Mouse (Mus musculus): ENCODE data around the gene Proser2.
A peak's percentile ranks its signal among the peaks of the same experiment; 100 is the strongest.

GRCm38 (mm10) chr2:6167843-6168558 is 38.0 kb upstream of the Proser2 start:
- TF ChIP-seq CTCF (IDR thresholded peaks at IDR 0.05; ENCODE audit: low read depth, low read length) (peak; percentile 46; the same call in 1 of the 2 replicates), GATA1 (IDR thresholded peaks at IDR 0.05; ENCODE audit: borderline replicate concordance, low read length) (no peak), TAL1 (conservative IDR thresholded peaks at IDR 0.05; ENCODE audit: low read depth, low read length) (no peak), POLR2AphosphoS5 (IDR thresholded peaks at IDR 0.05; ENCODE audit: insufficient replicate concordance, low read depth, low read length) (no peak), GATA2 (IDR thresholded peaks at IDR 0.05; ENCODE audit: borderline replicate concordance, low read depth, low read length) (no peak)

All from G1E (cell line).